Mouse (Mus musculus) liver, postnatal 0 days (tissue): ENCODE data around the gene Sgms1.

ENCODE experiments used
- CTCF ChIP-seq: sonication (generic); IDR thresholded peaks from 2 replicates; pipeline ENCODE4 v1.5.1; 2016; ENCODE audit warnings: antibody characterized with exemption, low read depth
- EP300 ChIP-seq: IDR thresholded peaks from 2 replicates; pipeline ENCODE4 v1.6.1; 2016; ENCODE audit warnings: antibody characterized with exemption, low read depth, mild to moderate bottlenecking

DNA sequence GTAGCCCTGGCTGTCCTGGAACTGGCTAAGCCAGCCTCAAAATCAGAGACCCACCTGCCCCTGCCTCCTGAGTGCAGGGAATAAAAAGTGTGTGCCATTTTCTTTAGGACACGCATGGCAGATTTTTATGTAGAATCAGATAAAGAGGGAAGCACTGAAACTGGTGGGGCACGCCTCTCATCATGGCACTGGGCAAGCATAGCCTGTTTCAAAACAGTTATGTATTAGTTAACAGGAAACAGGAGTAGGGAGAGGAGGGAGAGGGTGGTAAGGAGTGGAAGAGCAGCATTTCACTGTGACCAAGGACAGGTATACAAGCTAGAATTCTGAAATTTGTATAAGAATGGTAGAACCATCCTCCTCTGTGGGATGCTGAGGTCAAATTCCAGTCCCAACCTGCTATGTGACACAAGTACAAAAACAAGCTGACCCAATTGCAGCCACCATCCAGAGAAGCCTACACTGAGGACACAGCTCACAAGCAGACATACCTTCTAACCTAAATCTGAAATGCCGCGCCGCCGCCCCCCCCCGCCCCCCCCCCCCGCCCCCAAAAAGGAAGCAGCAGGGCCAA lies 149.0 kb downstream of the Sgms1 start:
- TF ChIP-seq CTCF = no peak
- no peak for TF ChIP-seq EP300
